Mouse (Mus musculus) neutrophil, adult 65 days (primary cell): ENCODE measurements around the gene Olfr830. TPM values are rescaled to one million over a fixed set of nuclear protein-coding genes. Genes with fewer than 3 reads are reported as not detected.

Experiments used
- total RNA-seq: library from RNA; stranded (reverse); gene quantifications from 2 replicates; pipeline ENCODE4 v1.2.4, GENCODE M21; 2023

Olfr830 gene
- total RNA-seq: not detected in 2 replicates

GRCm38 (mm10) chr9:18874393-18874792 is at the start of gene Olfr830:
Olfr830 (plus strand) TSS chr9:18874693.

GRCm38 (mm10) chr9:18854633-18855032 is 19.9 kb upstream of the Olfr830 start, which contains the start of gene Olfr829:
Olfr829 (plus strand) TSS chr9:18854933.

Other genes starting within 250 kb of the Olfr830 start
- not detected in 2 replicates for gene Muc16, start 200.2 kb upstream of the Olfr830 start, total RNA-seq
- not detected in 2 replicates for gene Olfr24, start 110.7 kb upstream of the Olfr830 start, total RNA-seq
- gene Olfr828, start 55.2 kb upstream of the Olfr830 start, total RNA-seq: not detected in 2 replicates
- not detected in 2 replicates for gene Olfr829, start 19.8 kb upstream of the Olfr830 start, total RNA-seq
- not detected in 2 replicates for gene Olfr832, start 62.4 kb downstream of the Olfr830 start, total RNA-seq
- gene Olfr834, start 113.3 kb downstream of the Olfr830 start, total RNA-seq: not detected in 2 replicates
- gene Olfr835, start 158.0 kb downstream of the Olfr830 start, total RNA-seq: not detected in 2 replicates
- gene Olfr836, start 245.7 kb downstream of the Olfr830 start, total RNA-seq: not detected in 2 replicates